Mouse (Mus musculus): ENCODE results near the gene Bbx.
A peak's percentile ranks its signal among the peaks of the same experiment; 100 is the strongest.

Gene Bbx

DNA sequence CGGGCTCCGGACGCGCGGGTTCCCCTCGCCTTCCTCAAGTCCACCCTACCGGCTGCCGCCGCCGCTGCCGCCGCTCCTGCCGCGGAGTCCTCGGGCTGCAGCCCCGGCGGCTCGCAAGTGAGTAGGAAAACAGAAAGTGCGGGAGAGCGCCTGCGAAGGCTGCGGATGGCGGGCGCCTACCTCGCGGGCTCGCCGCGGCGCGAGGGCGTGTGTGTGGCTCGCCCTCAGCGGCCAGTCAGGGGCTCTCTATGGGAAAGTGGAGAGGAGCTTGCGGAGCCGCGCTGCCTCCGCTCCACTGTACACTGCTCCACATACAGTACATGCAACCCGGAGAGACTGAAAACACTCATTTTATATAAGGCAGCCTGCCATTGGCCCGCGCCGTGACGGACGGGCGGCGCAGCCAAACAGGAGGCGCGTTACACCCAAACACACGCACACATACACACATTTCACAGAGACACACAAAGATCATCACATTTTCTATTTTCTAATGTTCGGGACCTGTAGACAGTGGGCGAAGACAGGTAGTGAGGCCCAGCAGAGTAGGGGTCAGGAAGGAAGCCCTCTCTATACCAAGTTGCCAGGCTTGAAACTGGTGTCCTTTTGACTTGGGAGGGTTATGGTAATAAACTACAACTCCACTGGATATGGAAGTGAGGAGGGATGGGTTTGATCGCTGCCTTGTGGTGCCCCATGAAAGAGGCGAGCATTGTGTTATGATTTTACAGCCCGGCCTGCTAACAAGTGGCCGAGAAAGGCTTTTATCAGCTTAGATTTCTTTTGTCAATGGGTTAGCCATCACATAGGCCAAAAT, at the start of gene Bbx:
Gene Bbx, minus strand, starts transcription at position 329 of the 817 bp plus-strand sequence.
- peak; percentile 99 for DNase-seq

DNA sequence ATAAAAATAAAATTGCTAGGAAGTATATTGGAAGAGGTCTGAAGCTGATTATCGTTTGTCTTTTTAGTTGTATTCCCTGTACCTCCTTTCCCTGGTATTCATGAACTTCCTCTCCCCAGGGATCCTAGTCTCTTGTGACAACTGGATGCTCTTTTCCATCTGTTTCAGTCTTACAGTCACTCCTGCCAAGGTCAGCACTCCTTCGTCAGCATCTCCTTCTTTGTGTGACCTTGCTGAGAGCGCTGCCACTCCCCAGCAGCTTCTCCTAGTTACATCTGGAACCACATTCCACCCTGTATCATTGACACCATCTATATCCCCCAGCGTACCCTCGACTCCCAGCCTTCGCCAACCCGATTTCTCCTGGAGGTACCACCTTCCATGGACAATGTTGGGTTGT, 49.7 kb upstream of the Bbx start:
- no peak for DNase-seq

DNA sequence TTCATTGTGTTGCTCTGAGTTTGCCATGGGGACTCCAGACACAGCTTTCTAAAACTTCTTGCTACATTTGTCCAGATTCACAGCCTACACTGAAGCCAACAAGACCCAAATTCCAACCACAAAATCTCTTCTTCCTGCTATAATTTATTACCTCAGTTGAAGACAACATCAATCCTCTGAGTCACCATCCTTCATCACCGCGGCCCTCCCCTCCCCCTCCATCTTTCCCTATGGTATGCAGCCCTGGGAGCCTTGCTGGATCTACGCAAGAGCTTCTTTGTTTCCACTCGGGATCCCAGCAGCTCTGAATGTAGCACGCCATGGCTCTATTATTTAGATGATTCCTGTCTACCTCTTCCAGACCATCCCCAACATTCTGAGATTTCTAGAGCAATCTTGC, 49.2 kb upstream of the Bbx start:
- DNase-seq: no peak

DNA sequence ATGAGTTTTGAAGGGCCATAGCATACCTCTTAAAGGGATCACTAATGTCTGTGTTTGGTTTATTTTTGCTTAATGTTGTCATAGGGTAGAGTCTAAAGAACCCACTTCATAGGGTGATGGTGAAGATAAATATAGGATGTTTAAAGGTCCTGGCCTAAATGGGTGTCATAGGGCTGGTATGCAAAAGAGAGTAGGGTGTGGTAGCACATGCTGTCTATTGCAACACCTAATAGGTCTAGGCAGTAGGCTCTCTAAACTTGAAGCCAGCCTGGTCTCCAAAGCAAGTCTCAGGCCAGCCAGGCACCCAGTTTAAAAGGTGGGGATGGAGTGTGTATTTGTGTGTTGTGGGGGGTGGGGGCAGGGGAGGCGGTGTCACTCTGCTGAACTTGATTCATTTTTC, 46.5 kb upstream of the Bbx start:
- DNase-seq: no peak

DNA sequence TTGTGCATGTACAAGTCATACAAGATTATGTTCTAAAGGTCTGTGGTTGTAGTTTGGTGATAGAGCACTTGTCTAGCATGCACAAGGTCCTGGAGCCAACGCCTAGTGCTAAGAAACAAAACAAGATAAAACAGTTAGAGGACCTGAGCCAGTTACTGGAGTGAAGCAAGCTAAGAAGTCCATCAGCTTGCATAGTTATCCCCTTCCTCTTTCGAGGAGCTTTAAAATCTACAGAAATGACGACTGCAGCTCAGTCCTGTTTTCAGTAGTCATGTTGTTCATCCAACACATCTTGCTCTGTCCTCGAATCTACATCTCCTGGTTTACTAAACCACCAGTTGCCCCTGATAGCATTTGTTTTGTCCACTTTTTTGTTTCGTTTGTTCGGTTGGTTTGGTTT, 45.4 kb upstream of the Bbx start:
- no peak for DNase-seq

DNA sequence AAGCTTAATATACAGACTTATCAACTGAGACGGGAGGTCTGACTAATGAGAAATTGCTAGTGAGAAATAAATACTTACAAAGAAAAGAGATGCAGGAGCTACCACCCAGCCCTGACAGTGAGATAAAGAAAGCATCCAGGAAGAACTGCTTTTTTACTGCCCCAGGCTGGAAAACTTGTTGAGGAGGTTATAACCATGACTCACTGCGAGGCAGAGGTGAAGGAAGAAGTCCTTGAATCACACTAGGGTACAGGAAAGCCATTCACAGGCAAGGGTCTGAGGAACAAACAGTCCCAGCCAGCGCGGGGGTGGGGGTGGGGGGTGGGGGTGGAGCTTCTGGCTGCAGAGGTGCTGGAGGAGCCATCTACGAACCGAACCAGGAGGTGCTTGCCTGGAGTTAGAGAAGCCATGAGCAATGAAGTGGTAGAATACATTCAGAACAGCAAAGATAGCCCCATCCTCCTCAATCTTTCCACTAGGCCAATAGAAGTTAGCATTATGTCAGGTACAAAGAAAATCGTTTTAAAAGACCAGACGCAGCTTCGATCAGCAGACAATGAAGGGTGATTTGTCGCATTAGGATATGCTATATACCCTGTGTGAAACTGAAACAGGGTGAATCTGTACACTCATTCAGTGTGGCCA, 30.2 kb upstream of the Bbx start:
- no peak for DNase-seq

DNA sequence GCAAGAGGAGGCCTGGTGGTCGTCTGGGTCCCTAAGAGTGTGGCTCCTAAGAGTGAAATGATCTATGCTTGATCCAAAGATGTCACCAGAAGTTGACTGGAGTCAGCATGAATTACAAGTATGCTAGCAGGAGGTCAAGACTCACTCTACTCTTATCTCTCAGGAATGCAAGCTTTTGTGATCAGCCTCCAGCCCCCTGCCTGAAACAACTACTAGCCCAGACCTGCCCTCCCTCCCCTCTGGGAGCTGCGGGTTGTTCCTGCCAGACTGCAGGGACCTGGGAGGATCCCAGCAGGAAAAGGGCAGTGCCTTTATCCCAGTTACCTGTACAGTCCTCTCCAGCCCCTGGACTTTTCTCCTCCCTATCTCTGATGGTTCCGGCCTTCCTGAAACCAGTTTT, 27.0 kb upstream of the Bbx start:
- DNase-seq: no peak

DNA sequence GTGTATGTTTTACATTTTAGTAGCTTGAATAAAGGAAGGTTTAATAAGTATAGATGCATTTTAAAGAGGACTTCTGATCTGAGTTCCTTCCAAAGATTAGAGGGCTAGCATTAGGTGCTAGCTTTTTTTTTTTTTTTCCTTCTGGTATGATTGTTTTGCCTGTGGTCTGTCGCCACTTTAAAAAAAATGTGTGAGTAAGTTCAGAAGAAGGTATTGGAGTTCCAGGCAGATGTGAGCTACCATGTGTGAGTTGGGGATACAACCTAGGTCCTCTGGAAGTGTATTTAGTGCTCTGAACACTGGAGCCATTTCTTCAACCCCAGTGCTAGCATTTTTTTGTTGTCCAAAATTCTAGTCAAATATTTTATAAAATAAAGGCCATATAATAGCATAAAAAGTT, 23.9 kb upstream of the Bbx start:
- DNase-seq: no peak

DNA sequence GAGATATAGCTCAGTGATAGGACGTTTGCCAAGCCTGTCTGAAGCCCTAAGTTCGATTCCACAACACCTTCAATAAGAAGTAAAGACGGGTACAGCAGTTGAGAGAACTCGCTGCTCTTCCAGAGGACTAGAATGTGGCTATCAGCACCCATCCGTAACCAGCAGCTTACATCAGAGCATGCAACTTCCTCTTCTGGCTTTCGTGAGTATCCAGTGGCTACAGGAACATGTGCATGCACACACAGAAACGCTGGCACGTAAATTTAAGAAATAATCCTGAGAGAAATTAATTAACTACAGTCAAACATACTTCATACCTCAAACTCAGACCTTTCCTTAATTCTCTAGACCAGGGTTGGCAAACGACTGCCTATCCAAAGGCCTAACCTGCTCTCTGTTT, 16.9 kb upstream of the Bbx start:
- peak; percentile 16 for DNase-seq

DNA sequence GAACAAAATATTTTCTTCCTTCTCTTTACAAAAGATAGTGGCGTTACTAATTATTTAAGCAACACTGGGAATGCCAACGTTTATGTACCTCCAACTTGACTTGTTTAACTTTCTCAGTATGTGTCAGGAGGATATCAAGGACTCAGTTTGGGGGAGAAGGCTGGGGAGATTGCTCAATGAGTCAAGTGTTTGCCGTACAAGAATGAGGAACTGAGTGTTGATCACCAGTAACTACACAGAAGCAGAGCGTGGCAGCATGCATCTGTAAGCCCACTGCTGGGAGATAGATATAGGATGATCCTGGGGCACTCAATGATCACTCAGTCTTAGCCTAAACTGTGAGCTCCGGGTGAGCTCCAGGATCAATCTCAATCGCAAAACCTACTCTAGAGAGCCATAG, 12.8 kb upstream of the Bbx start:
- DNase-seq: peak; percentile 21

DNA sequence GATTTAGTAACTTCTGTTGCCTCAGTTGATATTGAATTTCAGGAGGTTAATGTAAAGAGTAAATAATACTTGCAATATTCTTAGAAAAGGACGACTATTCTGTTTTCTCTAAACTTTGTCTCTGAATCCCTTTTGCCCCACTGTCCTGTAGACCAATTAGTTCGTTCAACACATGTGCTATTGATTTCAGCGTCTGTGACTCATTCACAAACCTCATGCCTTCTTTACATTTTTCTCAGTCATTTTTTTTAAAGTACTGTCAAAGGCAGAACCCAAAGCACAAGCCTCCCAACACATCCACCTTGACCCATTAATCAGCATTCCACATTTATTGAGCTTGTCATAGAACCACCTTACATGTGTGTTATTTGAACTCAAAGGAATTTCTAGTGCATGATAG, 6.6 kb upstream of the Bbx start:
- DNase-seq: no peak

DNA sequence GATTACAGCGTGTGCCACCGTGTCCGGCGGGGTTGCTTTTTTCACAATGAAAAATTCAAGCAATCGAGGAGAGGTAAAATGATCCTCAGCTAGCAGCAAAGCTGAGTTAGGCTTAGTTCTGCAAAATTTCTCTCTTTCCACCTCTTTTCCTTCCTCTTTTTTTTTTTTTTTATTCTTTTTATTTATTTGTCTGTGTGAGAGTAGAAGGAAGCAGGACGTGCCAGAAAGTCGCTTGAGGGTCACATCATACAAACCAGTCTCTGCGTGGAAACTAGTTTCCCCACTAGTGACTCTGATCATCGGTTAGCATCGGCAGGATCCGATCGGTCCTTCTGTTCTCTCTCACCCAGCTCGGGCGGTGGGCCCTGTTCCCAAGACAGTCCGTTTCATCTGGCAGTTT, 5.6 kb upstream of the Bbx start:
- no peak for DNase-seq

DNA sequence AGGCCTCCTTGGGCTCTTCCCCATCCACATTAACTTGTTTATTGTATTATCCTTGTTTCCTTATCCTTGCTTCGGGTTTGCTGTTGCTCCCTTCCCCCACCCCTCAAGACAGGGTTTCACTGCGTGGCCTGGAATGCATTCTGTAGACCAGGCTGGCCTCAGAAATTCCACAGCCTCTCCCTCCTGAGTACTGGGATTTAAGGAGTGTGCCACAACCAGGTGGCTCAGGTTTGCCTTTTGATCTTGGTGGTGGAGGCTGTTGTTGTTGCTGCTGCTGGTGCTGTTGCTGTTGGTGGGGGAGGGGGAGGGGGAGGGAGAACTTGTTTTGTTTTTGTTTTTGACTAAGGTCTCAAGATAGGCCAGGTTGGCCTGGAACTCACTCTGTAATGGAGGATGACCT, 5.1 kb upstream of the Bbx start:
- DNase-seq: no peak

DNA sequence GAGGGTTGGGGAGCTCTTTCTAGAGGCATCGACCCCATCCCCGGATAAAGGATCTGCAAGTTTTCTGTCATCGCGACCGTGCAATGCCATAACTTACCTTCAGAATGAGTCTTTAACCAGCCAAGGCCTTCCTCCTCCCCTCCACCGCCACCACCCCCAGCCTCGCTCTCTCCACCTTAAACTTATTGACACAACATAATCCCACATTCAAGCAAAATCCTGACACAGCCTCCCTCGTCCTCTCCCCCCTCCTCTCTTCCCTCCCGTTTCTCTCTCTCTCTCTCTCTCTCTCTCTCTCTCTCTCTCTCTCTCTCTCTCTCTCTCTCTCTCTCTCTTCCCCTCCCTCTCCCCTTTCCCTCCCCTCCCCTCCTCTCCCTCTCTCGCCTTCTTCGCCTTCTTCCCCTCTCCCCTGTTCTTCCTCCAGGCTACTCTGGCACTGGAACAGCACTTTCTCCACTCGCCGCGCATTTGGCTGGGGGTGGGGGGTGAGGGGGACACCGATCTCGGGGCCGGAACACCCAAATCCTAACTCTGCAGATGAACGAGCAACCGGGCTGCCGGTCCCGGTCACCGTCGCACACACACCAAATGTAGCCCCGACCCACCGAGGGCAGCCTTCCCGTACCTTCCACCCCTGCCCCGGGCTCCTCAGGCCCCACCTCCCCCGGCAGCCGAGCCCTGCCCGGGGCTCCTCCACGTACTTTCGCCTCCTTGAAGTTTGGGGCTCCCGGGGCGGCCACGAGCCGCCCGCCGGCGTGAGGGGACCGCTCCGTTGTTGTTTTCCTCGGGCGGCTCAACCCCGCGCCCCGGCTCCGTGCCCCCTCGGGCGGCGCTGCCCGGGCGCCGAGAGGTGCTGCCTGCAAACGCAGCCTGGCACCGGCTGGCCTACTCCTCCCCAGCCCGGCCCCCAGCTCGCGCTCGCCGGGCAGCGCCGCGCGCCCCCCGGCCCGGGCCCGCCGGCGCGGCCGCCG, 894 bp downstream of the Bbx start:
- peak; percentile 22 for DNase-seq

DNA sequence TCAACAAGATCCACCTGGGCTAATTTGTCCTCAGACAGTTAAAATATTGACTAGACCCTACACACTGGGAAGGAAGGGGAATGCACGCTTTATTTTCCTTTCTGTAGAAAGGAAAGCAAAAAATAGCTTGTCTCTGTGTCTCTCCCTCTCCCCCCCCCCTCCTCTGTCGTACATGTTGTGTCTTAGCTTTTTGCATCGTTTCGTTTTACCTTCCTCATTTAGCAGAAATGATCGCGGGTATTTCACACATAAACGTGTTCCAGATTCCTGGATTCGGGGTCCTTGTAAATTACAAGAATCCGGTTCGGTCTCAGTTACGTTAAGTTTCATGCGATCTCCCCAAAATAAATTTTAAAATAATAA, 1.7 kb downstream of the Bbx start:
- peak; percentile 15 for DNase-seq

DNA sequence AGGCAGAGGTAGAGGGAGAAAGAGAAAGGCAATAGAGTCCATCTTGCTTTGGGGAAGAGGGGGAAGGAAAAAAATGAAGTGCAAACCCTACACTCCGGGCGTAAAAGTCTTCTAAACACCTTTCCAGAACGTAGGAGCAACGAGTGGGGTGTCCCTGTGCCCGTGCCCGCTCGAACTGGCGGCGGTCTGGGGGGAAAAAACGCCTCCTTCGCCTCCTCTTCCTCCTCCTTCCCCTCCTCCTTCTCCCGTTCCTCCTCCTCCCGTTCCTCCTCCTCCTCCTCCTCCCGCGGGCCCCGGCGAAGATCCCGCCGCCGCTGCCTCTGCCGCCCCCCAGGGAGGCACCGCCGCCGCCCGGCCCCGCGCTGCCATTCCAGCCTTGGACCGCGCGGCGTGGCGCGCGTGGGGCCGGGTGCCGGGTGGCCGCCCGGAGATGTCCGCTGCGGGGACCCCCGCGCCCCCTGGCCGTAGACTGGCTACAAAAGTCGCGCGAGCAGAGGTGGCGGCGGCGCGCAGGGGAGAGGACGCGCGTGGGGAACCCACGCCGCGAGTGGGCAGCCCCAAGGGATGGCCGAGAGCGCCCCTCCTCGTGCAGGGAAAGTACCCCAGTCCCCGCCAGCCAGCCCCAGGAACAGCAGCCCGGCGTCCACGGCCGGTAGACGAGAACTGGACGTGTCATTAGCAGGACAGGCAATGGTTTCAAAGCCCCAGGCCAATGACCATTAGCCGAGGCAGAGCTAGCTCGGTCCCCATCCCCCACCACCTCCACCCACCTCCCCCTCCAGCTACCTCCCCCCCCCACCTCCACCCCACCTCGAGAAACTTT, 2.3 kb downstream of the Bbx start:
- DNase-seq: peak; percentile 34

DNA sequence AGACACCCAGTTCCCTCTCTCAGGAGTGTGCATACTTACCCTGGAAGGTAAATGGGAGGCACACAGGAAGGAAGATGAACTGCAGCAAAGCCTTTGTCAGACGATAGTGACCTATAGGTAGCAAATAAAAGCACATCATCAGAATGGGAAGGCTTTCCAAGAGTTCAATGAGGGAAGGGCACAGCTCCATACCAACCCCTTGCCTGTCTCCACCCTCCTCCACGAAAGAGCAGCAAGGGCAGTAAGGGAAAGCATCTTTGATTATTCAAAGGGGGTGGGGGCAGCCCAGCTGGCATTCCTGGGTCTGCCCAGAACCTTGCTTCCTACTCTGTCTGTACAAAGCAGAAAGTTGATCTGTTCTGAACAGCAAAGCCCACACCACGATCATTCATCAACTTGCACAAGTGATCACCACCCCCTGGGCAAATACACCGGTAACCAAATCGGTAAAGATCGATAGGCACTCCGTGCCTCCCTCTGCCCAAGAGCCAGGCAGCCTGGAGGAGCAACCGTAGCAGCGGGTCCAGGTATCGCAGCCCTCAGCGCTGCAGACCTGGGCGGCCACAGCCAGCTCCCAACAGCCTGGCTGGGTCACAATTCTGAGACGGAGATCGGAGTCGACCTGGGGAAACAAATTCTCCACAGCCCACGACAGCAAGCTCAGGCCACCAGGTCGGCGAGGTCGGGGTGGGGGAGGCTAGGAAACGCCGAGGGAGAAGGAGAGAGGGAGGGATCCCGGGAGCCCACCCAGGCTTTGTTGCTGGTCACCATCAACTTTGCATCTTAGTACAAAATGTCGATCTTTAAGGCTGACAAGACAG, 3.1 kb downstream of the Bbx start:
- DNase-seq: peak; percentile 1

DNA sequence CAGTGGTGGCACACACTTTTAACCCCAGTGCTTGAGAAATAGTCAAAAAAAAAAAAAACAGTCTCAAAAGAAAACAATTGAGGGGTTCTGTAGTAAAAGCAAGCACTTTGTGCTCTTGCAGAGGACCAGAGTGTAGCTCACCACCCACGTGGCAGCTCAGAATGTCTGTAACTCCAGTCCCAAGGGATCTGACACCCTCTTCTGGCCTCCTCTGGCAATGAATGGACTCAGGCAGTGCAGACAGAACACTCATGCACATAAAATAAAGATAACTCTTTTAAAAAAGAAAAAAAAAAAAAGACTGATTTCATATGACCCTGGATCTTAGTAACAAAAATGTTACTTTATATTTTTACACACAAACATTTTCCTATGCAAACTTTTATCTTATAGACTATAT, 12.1 kb downstream of the Bbx start:
- DNase-seq: peak; percentile 26

DNA sequence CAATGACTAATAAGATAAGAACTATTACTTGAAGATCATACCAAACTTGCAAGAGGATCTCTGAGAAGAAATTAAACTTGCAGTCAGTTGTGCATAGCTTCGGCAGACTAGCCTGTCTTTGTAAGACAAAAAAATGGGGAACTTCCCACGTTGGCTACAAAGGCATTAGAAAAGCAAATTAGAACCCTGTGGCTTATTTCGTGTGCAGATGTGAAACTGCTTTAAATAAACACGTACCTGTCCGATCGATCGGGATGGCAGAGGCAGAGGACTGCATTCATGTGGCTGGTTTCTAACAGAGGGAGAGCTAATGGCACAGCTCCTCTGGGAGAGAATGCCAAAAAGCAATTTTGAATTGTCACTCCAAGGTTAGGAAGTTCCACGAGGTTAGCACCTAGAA, 16.8 kb downstream of the Bbx start:
- no peak for DNase-seq

DNA sequence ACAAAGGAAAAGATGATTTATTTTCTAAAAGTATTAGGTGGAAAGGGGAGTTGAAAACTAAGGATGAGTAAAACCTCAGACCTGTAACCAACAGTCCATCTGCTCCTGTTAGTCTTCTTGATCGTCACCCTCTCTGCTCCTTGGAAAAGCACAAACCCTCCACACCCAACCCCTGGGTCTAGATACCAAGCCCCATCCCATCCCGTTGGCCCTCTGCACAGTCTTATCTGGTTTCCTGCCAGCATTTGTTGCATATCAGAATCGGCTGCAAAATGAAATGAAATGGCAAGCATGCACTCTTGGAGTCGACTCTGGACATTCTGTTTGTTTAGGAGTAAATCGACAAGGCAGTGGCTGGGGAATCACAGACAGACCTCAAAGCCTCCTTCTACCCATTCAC, 29.3 kb downstream of the Bbx start:
- DNase-seq: no peak

DNA sequence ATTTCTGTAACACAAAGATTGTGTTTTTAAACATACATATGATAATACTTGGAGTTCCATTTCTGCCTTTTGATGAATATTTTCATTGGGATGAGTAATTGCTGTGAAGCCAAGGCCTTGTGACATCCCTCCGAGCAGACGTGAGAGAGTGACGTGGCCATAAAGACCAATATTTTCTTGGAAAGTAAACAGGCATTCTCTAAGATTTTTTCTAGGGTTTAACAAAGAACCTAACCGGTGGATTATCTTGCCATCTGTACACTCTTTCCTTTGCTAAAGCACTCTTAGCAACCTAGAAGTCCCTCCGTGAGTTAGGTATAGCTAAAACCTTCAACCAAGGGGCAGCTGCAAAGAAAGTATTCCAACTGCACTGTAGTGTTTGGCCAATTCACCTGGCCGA, 32.4 kb downstream of the Bbx start:
- DNase-seq: no peak

DNA sequence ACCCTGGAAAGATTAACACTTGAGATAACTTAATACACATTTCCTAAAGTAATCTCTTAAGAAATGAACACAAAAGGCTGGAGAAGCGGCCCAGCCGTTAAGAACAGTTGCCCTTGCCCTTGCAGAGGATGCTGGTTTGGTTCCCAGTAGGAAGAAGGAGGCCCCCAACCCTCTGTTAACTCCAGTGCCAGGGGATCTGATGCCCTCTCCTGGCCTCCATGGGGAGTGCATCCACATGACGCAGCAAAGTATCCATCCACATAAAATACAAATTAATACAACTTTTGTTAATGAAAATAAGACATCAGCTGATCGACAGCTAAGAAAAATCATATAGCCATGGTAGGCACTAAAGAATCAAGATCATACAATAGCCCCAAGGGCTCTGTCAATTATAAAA, 33.6 kb downstream of the Bbx start:
- no peak for DNase-seq
